9 mouse cellular contexts compared by ENCODE assay signal in genomic region chr13:24713434-24714000, GRCm38 (mm10). TPM values are rescaled to one million over a fixed set of nuclear protein-coding genes. Genes with fewer than 3 reads are reported as not detected.
DNase-seq lines count a peak whose midpoint lies in the region; ATAC-seq and TF ChIP-seq lines count a peak whose summit lies in the region.
"Had no signal": no experiment of that assay in that cellular context is flagged by ENCODE, and none has a peak within 500 bp of the region (broad histone marks: within the 10 kb centered on the region; RNA-seq: fewer than 3 reads in every experiment).

No protein-coding gene starts in this region.

- 10% methylated on average over 16 of the region's 16 CpGs for WGBS in forebrain, embryonic 11.5 days
- WGBS in heart, embryonic 15.5 days = 12% methylated on average over 16 of the region's 16 CpGs
- 33% methylated on average over 16 of the region's 16 CpGs for WGBS in liver, embryonic 14.5 days (ENCODE audit: insufficient replicate concordance)
- 10% methylated on average over 16 of the region's 16 CpGs for WGBS in neural tube, embryonic 14.5 days

- H3K9ac ChIP-seq in forebrain, embryonic 11.5 days (ENCODE audit: low read length) = peak overlapping the region; percentile 17; the same call in 1 of the 2 replicates
- no peak overlapping the region for H3K9ac ChIP-seq in heart, embryonic 15.5 days
- no peak overlapping the region for H3K9ac ChIP-seq in liver, embryonic 14.5 days (replicated peaks)
- H3K9ac ChIP-seq in neural tube, embryonic 14.5 days (replicated peaks; ENCODE audit: low read depth, low read length) = no peak overlapping the region

- peak; percentile 88 for ATAC-seq in forebrain, embryonic 11.5 days (replicated peaks; ENCODE audit: low FRiP score)
- peak; percentile 47; the same call in 1 of the 2 replicates for ATAC-seq in heart, embryonic 15.5 days (replicated peaks; ENCODE audit: insufficient number of reproducible peaks, insufficient read depth, low FRiP score, low read depth)
- peak; percentile 52 for ATAC-seq in liver, embryonic 14.5 days (ENCODE audit: insufficient read depth)
- ATAC-seq in neural tube, embryonic 14.5 days (ENCODE audit: low read depth) = peak; percentile 94

- H3K36me3 ChIP-seq in forebrain, embryonic 11.5 days (ENCODE audit: control insufficient read depth, insufficient read depth, low read length) = no peaks in the 10 kb centered on the region
- peaks cover 13% of the 10 kb centered on the region; the same call in 1 of the 2 replicates for H3K36me3 ChIP-seq in heart, embryonic 15.5 days
- no peaks in the 10 kb centered on the region for H3K36me3 ChIP-seq in liver, embryonic 14.5 days (replicated peaks; ENCODE audit: control insufficient read depth, insufficient read depth, low read depth)
- peaks cover 15% of the 10 kb centered on the region; the same call in 1 of the 2 replicates for H3K36me3 ChIP-seq in neural tube, embryonic 14.5 days (ENCODE audit: control insufficient read depth, insufficient read depth, low read length)

- peak; percentile 96 for TF ChIP-seq CTCF in liver, embryonic 14.5 days (IDR thresholded peaks at IDR 0.05; ENCODE audit: low read depth)

- no peaks in the 10 kb centered on the region for H3K4me1 ChIP-seq in forebrain, embryonic 11.5 days (replicated peaks; ENCODE audit: control insufficient read depth, insufficient read depth, low read length)
- H3K4me1 ChIP-seq in heart, embryonic 15.5 days (replicated peaks) = peaks cover 28% of the 10 kb centered on the region
- peaks cover 0 to 3% of the 10 kb centered on the region in 2 experiments; a peak in 2 of 4 replicates for H3K4me1 ChIP-seq in liver, embryonic 14.5 days (replicated peaks; ENCODE audit: control insufficient read depth in 2 of 2, insufficient read depth in 2 of 2, low read length in 1 of 2)
- H3K4me1 ChIP-seq in neural tube, embryonic 14.5 days (ENCODE audit: control insufficient read depth, insufficient read depth, low read length) = no peaks in the 10 kb centered on the region

- TF ChIP-seq EP300 in liver, embryonic 14.5 days (IDR thresholded peaks at IDR 0.05; ENCODE audit: low read depth) = no peak

- H3K27ac ChIP-seq in forebrain, embryonic 11.5 days (ENCODE audit: low read depth, low read length) = no peak overlapping the region
- H3K27ac ChIP-seq in heart, embryonic 15.5 days = peak overlapping the region; percentile 41; the same call in 1 of the 2 replicates
- H3K27ac ChIP-seq in liver, embryonic 14.5 days = no peak overlapping the region
- H3K27ac ChIP-seq in neural tube, embryonic 14.5 days (ENCODE audit: low read depth, low read length) = no peak overlapping the region

- DNase-seq in CD8-positive naive resting alpha-beta T cell, adult 2 months (ENCODE audit: low read depth in 2 of 2, low spot score in 2 of 2) = peak; percentile 32 to 55
- DNase-seq in c-Kit-positive CD71-negative TER-119-negative erythroid progenitor cells, embryonic 14.5 days (ENCODE audit: low read depth) = peak; percentile 32
- DNase-seq in forebrain, embryonic 11.5 days (ENCODE audit: low spot score) = peak; percentile 93
- DNase-seq in kidney, postnatal 25 days = peak; percentile 88 to 92
- DNase-seq in liver, embryonic 14.5 days (ENCODE audit: low read depth in 3 of 3, low spot score in 3 of 3) = peak; percentile 22 to 30 (median 24)
- DNase-seq in testis, postnatal 10 days (ENCODE audit: low spot score) = peak; percentile 94

- no peaks in the 10 kb centered on the region for H3K9me3 ChIP-seq in forebrain, embryonic 11.5 days (ENCODE audit: control insufficient read depth, low read length)
- no peaks in the 10 kb centered on the region for H3K9me3 ChIP-seq in heart, embryonic 15.5 days (replicated peaks)
- H3K9me3 ChIP-seq in liver, embryonic 14.5 days (ENCODE audit: control insufficient read depth, low read length) = no peaks in the 10 kb centered on the region
- no peaks in the 10 kb centered on the region for H3K9me3 ChIP-seq in neural tube, embryonic 14.5 days (ENCODE audit: control insufficient read depth, low read length)

- H3K4me3 ChIP-seq in forebrain, embryonic 11.5 days (ENCODE audit: low read depth, low read length) = no peak overlapping the region; the same call in 1 of the 2 replicates
- no peak overlapping the region for H3K4me3 ChIP-seq in heart, embryonic 15.5 days
- no peak overlapping the region for H3K4me3 ChIP-seq in liver, embryonic 14.5 days (ENCODE audit: insufficient read depth in 1 of 2, low read depth in 2 of 2, low read length in 2 of 2)
- H3K4me3 ChIP-seq in neural tube, embryonic 14.5 days (ENCODE audit: low read depth, low read length) = no peak overlapping the region

- H3K4me2 ChIP-seq in forebrain, embryonic 11.5 days (ENCODE audit: low read depth, low read length, severe bottlenecking) = peak overlapping the region; percentile 26; the same call in 1 of the 2 replicates
- H3K4me2 ChIP-seq in heart, embryonic 15.5 days = peak overlapping the region; percentile 36
- no peak overlapping the region for H3K4me2 ChIP-seq in liver, embryonic 14.5 days (ENCODE audit: low read depth)
- peak overlapping the region; percentile 9; the same call in 1 of the 2 replicates for H3K4me2 ChIP-seq in neural tube, embryonic 14.5 days (ENCODE audit: low read depth, low read length)

- no peaks in the 10 kb centered on the region for H3K27me3 ChIP-seq in forebrain, embryonic 11.5 days (ENCODE audit: control insufficient read depth, insufficient read depth, low read length)
- no peaks in the 10 kb centered on the region for H3K27me3 ChIP-seq in heart, embryonic 15.5 days
- H3K27me3 ChIP-seq in liver, embryonic 14.5 days (ENCODE audit: control insufficient read depth, insufficient read depth, low read length) = no peaks in the 10 kb centered on the region
- H3K27me3 ChIP-seq in neural tube, embryonic 14.5 days (ENCODE audit: control insufficient read depth, insufficient read depth, low read length) = no peaks in the 10 kb centered on the region

RNA-seq across cellular contexts. Expression of gene Armh2, which starts 27.5 kb away (rescaled TPM):
- not detected in 2 replicates for polyA plus RNA-seq in forebrain, embryonic 11.5 days (2014; fragmentation: Nextera tagmentation; extraction: Ambion mirVana)
- not detected in 2 replicates for polyA plus RNA-seq in heart, embryonic 15.5 days (2015; fragmentation: Nextera tagmentation; extraction: Ambion mirVana)
- polyA plus RNA-seq in liver, embryonic 14.5 days (2012; rRNA removed) = not detected in 2 replicates
- not detected in 2 replicates for polyA plus RNA-seq in liver, embryonic 14.5 days (2014; fragmentation: Nextera tagmentation; extraction: Ambion mirVana)
- not detected in 2 replicates for polyA plus RNA-seq in neural tube, embryonic 14.5 days (2014; fragmentation: Nextera tagmentation; extraction: Ambion mirVana)
- polyA plus RNA-seq: large intestine, adult 2 months had no signal

RNA-seq across cellular contexts. Expression of gene Gmnn, which starts 48.2 kb away (rescaled TPM):
- polyA plus RNA-seq in forebrain, embryonic 11.5 days (2014; fragmentation: Nextera tagmentation; extraction: Ambion mirVana) = 165 and 169 TPM in 2 replicates
- 90.7 and 102 TPM in 2 replicates for polyA plus RNA-seq in heart, embryonic 15.5 days (2015; fragmentation: Nextera tagmentation; extraction: Ambion mirVana)
- 32.1 and 65.7 TPM in 2 replicates for polyA plus RNA-seq in liver, embryonic 14.5 days (2012; rRNA removed)
- 149 and 153 TPM in 2 replicates for polyA plus RNA-seq in liver, embryonic 14.5 days (2014; fragmentation: Nextera tagmentation; extraction: Ambion mirVana)
- polyA plus RNA-seq in neural tube, embryonic 14.5 days (2014; fragmentation: Nextera tagmentation; extraction: Ambion mirVana) = 9.9 and 16.5 TPM in 2 replicates

Comparison
In these comparisons a context has a peak if more than half of its experiments do, and no peak if none do; other contexts are left out.
1. DNase-seq: peak in every context shown above with its lines; median percentile 94 in testis, postnatal 10 days; 93 in forebrain, embryonic 11.5 days; 90 in kidney, postnatal 25 days; 44 in CD8-positive naive resting alpha-beta T cell, adult 2 months; 32 in c-Kit-positive CD71-negative TER-119-negative erythroid progenitor cells, embryonic 14.5 days; 24 in liver, embryonic 14.5 days.